In the genomic region with DNA sequence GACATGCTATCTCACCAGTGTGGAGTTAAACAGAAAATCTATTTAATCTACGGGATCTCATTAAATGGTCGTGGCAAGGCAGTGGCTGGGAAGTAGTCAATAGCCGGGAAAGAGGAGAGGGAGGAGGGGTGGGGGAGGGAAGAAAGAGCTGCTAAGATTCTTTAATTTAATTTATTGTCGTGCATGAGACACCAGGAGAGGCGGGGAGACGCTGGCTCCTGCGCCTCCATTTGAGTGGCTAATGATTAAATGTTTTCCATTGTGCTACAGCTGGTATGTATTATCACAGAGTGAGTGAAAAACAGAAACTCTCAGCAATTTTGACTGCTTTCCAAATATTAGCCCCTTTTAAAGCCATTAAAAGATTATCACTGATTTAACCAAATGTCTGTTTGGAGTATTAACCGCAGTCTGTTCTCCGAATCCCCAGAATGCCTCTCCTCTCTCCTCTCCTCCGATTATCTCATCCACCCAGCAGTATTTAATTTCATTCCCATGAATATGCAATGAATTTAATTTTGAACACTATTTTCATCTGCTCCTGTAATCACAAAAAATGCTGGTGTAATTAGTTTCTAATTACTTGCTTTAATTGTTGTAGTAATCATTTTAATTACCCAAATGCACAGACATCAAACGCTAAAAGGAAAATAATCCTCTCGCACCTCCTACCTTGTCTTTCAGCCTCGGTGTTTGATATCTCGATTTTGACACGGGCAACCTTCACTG, we compare ENCODE assay signal across 9 mouse cellular contexts.
DNase-seq lines count a peak whose midpoint lies in the region; ATAC-seq lines count a peak whose summit lies in the region.
"Had no signal": no experiment of that assay in that cellular context is flagged by ENCODE, and none has a peak within 500 bp of the region (broad histone marks: within the 10 kb centered on the region; RNA-seq: fewer than 3 reads in every experiment).

No protein-coding gene starts in this region.

- no peak for ATAC-seq in embryonic facial prominence, embryonic 11.5 days (replicated peaks; ENCODE audit: insufficient number of reproducible peaks, low FRiP score, low TSS enrichment, low read depth)
- ATAC-seq in hindbrain, embryonic 11.5 days (ENCODE audit: low FRiP score) = peak; percentile 60
- ATAC-seq in midbrain, embryonic 13.5 days = peak; percentile 66
- ATAC-seq in granulocyte monocyte progenitor cell, adult 5-6 weeks (replicated peaks; ENCODE audit: poor library complexity, severe bottlenecking) = no peak
- ATAC-seq in erythroid progenitor cell, adult 5-6 weeks (replicated peaks; ENCODE audit: low FRiP score, poor library complexity, severe bottlenecking) = no peak

- no peak overlapping the region for H3K9ac ChIP-seq in embryonic facial prominence, embryonic 11.5 days (replicated peaks; ENCODE audit: low read length)
- H3K9ac ChIP-seq in hindbrain, embryonic 11.5 days (ENCODE audit: low read depth, low read length) = no peak overlapping the region
- H3K9ac ChIP-seq in midbrain, embryonic 13.5 days (replicated peaks) = no peak overlapping the region; the same call in 1 of the 2 replicates

- DNase-seq in embryonic facial prominence, embryonic 11.5 days (ENCODE audit: low spot score) = peak; percentile 41
- no peak for DNase-seq in embryonic facial prominence, embryonic 10.5 days (ENCODE audit: low spot score)
- peak; percentile 36 for DNase-seq in brain, adult 2 months (ENCODE audit: low read depth, low spot score)
- peak; percentile 57 for DNase-seq in hindbrain, embryonic 11.5 days (ENCODE audit: low spot score)
- no peak for DNase-seq in right cerebral cortex, adult 2 months (ENCODE audit: low spot score in 2 of 2)
- DNase-seq: B cell, adult 2 months had no signal

- no peak overlapping the region for H3K27ac ChIP-seq in embryonic facial prominence, embryonic 11.5 days (replicated peaks; ENCODE audit: low read depth, low read length)
- H3K27ac ChIP-seq in embryonic facial prominence, embryonic 10.5 days (replicated peaks) = no peak overlapping the region
- peak overlapping the region; percentile 87 for H3K27ac ChIP-seq in hindbrain, embryonic 11.5 days (ENCODE audit: low read depth, low read length)
- peak overlapping the region; percentile 94 for H3K27ac ChIP-seq in midbrain, embryonic 13.5 days

- 29% methylated on average over 15 of the region's 15 CpGs for WGBS in embryonic facial prominence, embryonic 11.5 days
- WGBS in embryonic facial prominence, embryonic 10.5 days = 44% methylated on average over 15 of the region's 15 CpGs
- WGBS in hindbrain, embryonic 11.5 days = 42% methylated on average over 15 of the region's 15 CpGs
- WGBS in midbrain, embryonic 13.5 days = 10% methylated on average over 15 of the region's 15 CpGs

- H3K4me3 ChIP-seq in embryonic facial prominence, embryonic 11.5 days (ENCODE audit: low read depth, low read length) = no peak overlapping the region
- no peak overlapping the region for H3K4me3 ChIP-seq in embryonic facial prominence, embryonic 10.5 days
- H3K4me3 ChIP-seq in hindbrain, embryonic 11.5 days (ENCODE audit: low read depth, low read length) = no peak overlapping the region
- peak overlapping the region; percentile 8; the same call in 1 of the 2 replicates for H3K4me3 ChIP-seq in midbrain, embryonic 13.5 days (replicated peaks)

- H3K9me3 ChIP-seq in embryonic facial prominence, embryonic 11.5 days (replicated peaks; ENCODE audit: control insufficient read depth, low read length) = no peaks in the 10 kb centered on the region
- H3K9me3 ChIP-seq in embryonic facial prominence, embryonic 10.5 days = no peaks in the 10 kb centered on the region
- no peaks in the 10 kb centered on the region for H3K9me3 ChIP-seq in hindbrain, embryonic 11.5 days (ENCODE audit: control insufficient read depth, low read length)
- H3K9me3 ChIP-seq in midbrain, embryonic 13.5 days = no peaks in the 10 kb centered on the region

- no peak overlapping the region for H3K4me2 ChIP-seq in embryonic facial prominence, embryonic 11.5 days (ENCODE audit: low read depth, low read length)
- H3K4me2 ChIP-seq in hindbrain, embryonic 11.5 days (replicated peaks; ENCODE audit: low read depth, low read length) = no peak overlapping the region
- H3K4me2 ChIP-seq in midbrain, embryonic 13.5 days (replicated peaks) = peak overlapping the region; percentile 44

- no peaks in the 10 kb centered on the region for H3K36me3 ChIP-seq in embryonic facial prominence, embryonic 11.5 days (replicated peaks; ENCODE audit: control insufficient read depth, insufficient read depth, low read depth, low read length)
- no peaks in the 10 kb centered on the region for H3K36me3 ChIP-seq in embryonic facial prominence, embryonic 10.5 days (replicated peaks)
- H3K36me3 ChIP-seq in hindbrain, embryonic 11.5 days (ENCODE audit: control insufficient read depth, insufficient read depth, low read length) = no peaks in the 10 kb centered on the region
- H3K36me3 ChIP-seq in midbrain, embryonic 13.5 days = no peaks in the 10 kb centered on the region

- no peaks in the 10 kb centered on the region for H3K4me1 ChIP-seq in embryonic facial prominence, embryonic 11.5 days (ENCODE audit: control insufficient read depth, insufficient read depth, low read length)
- H3K4me1 ChIP-seq in embryonic facial prominence, embryonic 10.5 days = peaks cover 31% of the 10 kb centered on the region
- peaks cover 8% of the 10 kb centered on the region; the same call in 1 of the 2 replicates for H3K4me1 ChIP-seq in hindbrain, embryonic 11.5 days (replicated peaks; ENCODE audit: control insufficient read depth, insufficient read depth, low read length)
- H3K4me1 ChIP-seq in midbrain, embryonic 13.5 days (replicated peaks) = peaks cover 45% of the 10 kb centered on the region

- H3K27me3 ChIP-seq in embryonic facial prominence, embryonic 11.5 days (ENCODE audit: control insufficient read depth, insufficient read depth, low read length) = no peaks in the 10 kb centered on the region
- H3K27me3 ChIP-seq in embryonic facial prominence, embryonic 10.5 days (replicated peaks; ENCODE audit: low read depth, poor library complexity, severe bottlenecking) = peaks cover 13% of the 10 kb centered on the region; the same call in 1 of the 2 replicates
- no peaks in the 10 kb centered on the region for H3K27me3 ChIP-seq in hindbrain, embryonic 11.5 days (ENCODE audit: control insufficient read depth, insufficient read depth, low read length)
- H3K27me3 ChIP-seq in midbrain, embryonic 13.5 days = no peaks in the 10 kb centered on the region

Comparison
In these comparisons a context has a peak if more than half of its experiments do, and no peak if none do; other contexts are left out.
1. DNase-seq: peak in embryonic facial prominence, embryonic 11.5 days (single experiment), brain, adult 2 months (single experiment) and hindbrain, embryonic 11.5 days (single experiment); none in embryonic facial prominence, embryonic 10.5 days (single experiment) and right cerebral cortex, adult 2 months (0 of 2).
2. ATAC-seq: peak in hindbrain, embryonic 11.5 days (single experiment) and midbrain, embryonic 13.5 days (single experiment); none in embryonic facial prominence, embryonic 11.5 days (single experiment), granulocyte monocyte progenitor cell, adult 5-6 weeks (single experiment) and erythroid progenitor cell, adult 5-6 weeks (single experiment).
3. H3K27ac ChIP-seq: peak in hindbrain, embryonic 11.5 days (single experiment) and midbrain, embryonic 13.5 days (single experiment); none in embryonic facial prominence, embryonic 11.5 days (single experiment) and embryonic facial prominence, embryonic 10.5 days (single experiment).